Mouse (Mus musculus) urinary bladder, postnatal 10 days (tissue): ENCODE results near the gene Rgs5.

Experiments
- DNase-seq: peaks from one replicate; pipeline ENCODE4 v3.0.0; 2022; ENCODE audit warnings: low spot score

Gene Rgs5

GRCm38 (mm10) chr1:169655256-169655655 lies at the start of gene Rgs5:
Gene Rgs5, plus strand, starts transcription at chr1:169655501.
- DNase-seq: no peak

- no peak for DNase-seq
These were observed 49.1 kb upstream of the Rgs5 start for GRCm38 (mm10) chr1:169606164-169606563.

- DNase-seq: no peak
These were observed 25.6 kb upstream of the Rgs5 start for GRCm38 (mm10) chr1:169629738-169630137.

GRCm38 (mm10) chr1:169637251-169637750 lies 18.0 kb upstream of the Rgs5 start:
- DNase-seq: no peak

- no peak for DNase-seq
These were observed 10.2 kb upstream of the Rgs5 start for GRCm38 (mm10) chr1:169644884-169645653.

- no peak for DNase-seq
These were observed 4.2 kb downstream of the Rgs5 start for GRCm38 (mm10) chr1:169659479-169659878.

- no peak for DNase-seq
These were observed 12.0 kb downstream of the Rgs5 start for GRCm38 (mm10) chr1:169667328-169667727.

- no peak for DNase-seq
These were observed 15.4 kb downstream of the Rgs5 start for GRCm38 (mm10) chr1:169670705-169671104.

- no peak for DNase-seq
These were observed 16.5 kb downstream of the Rgs5 start for GRCm38 (mm10) chr1:169671801-169672200.

- no peak for DNase-seq
These were observed 17.0 kb downstream of the Rgs5 start for GRCm38 (mm10) chr1:169672272-169672671.

GRCm38 (mm10) chr1:169674116-169674515 lies 18.8 kb downstream of the Rgs5 start:
- no peak for DNase-seq

- no peak for DNase-seq
These were observed 21.4 kb downstream of the Rgs5 start for GRCm38 (mm10) chr1:169676751-169677150.

- DNase-seq: no peak
These were observed 25.3 kb downstream of the Rgs5 start for GRCm38 (mm10) chr1:169680455-169681208.

- no peak for DNase-seq
These were observed 27.6 kb downstream of the Rgs5 start for GRCm38 (mm10) chr1:169682775-169683497.

- DNase-seq: no peak
These were observed 30.0 kb downstream of the Rgs5 start for GRCm38 (mm10) chr1:169685257-169685656.

GRCm38 (mm10) chr1:169693040-169693439 lies 37.7 kb downstream of the Rgs5 start:
- no peak for DNase-seq

GRCm38 (mm10) chr1:169693537-169693936 lies 38.2 kb downstream of the Rgs5 start:
- no peak for DNase-seq

GRCm38 (mm10) chr1:169695356-169695755 lies 40.1 kb downstream of the Rgs5 start:
- DNase-seq: no peak

GRCm38 (mm10) chr1:169697236-169697635 lies 41.9 kb downstream of the Rgs5 start:
- no peak for DNase-seq

GRCm38 (mm10) chr1:169699184-169699583 lies 43.9 kb downstream of the Rgs5 start:
- no peak for DNase-seq

- DNase-seq: no peak
These were observed 49.2 kb downstream of the Rgs5 start for GRCm38 (mm10) chr1:169704395-169705087.

- DNase-seq: no peak
These were observed 66.5 kb downstream of the Rgs5 start for GRCm38 (mm10) chr1:169721836-169722235.
